Mouse (Mus musculus) ES-Bruce4 (cell line): Measurements from ENCODE around the gene Nfe2l3. TPM values are rescaled to one million over a fixed set of nuclear protein-coding genes. Genes with fewer than 3 reads are reported as not detected.

Source experiments
- H3K27ac ChIP-seq: 2 replicates; pipeline ENCODE4 v1.5.1; 2012; ENCODE audit warnings: low read length, inconsistent platforms; ENCODE audit not compliant: insufficient read depth
- H3K27me3 ChIP-seq: 2 replicates; pipeline ENCODE4 v1.6.1; 2012; ENCODE audit warnings: mild to moderate bottlenecking, low read length, inconsistent platforms; ENCODE audit not compliant: control insufficient read depth, poor library complexity, insufficient read depth, severe bottlenecking
- H3K36me3 ChIP-seq: 2 replicates; pipeline ENCODE4 v1.6.1; 2012; ENCODE audit warnings: inconsistent platforms, mild to moderate bottlenecking, low read length, moderate library complexity; ENCODE audit not compliant: control insufficient read depth, poor library complexity, insufficient read depth, severe bottlenecking
- H3K4me1 ChIP-seq: one replicate; pipeline ENCODE4 v1.8.1; 2011; ENCODE audit warnings: low read length; ENCODE audit not compliant: control insufficient read depth, insufficient read depth
- H3K4me3 ChIP-seq: 2 replicates; pipeline ENCODE4 v1.5.1; 2011; ENCODE audit warnings: low read depth, mild to moderate bottlenecking, low read length
- H3K9ac ChIP-seq: 2 replicates; pipeline ENCODE4 v1.6.1; 2012; ENCODE audit warnings: low read depth, mild to moderate bottlenecking, inconsistent platforms; ENCODE audit not compliant: poor library complexity, severe bottlenecking
- H3K9me3 ChIP-seq: replicated peaks from 2 replicates; pipeline ENCODE4 v1.6.1; 2012; ENCODE audit warnings: mild to moderate bottlenecking, low read length, inconsistent platforms; ENCODE audit not compliant: control insufficient read depth, poor library complexity, insufficient read depth, severe bottlenecking
- CTCF ChIP-seq: IDR thresholded peaks from one replicate; pipeline ENCODE4 v1.8.1; 2011; ENCODE audit warnings: low read depth, low read length
- EP300 ChIP-seq: IDR thresholded peaks from 2 replicates; pipeline ENCODE4 v1.6.1; 2011; ENCODE audit warnings: low read depth, low read length; ENCODE audit not compliant: insufficient read depth
- POLR2A ChIP-seq: IDR thresholded peaks from one replicate; pipeline ENCODE4 v1.8.1; 2011; ENCODE audit warnings: low read length; ENCODE audit not compliant: insufficient read depth
- polyA plus RNA-seq: library from polyadenylated mRNA; stranded (reverse); fragments of >200 nt; gene quantifications from 2 replicates; pipeline ENCODE4 v1.2.4, GENCODE M21; 2011; ENCODE audit warnings: low read depth; ENCODE audit not compliant: missing spikeins, insufficient read depth, insufficient read length

Nfe2l3 gene
- polyA plus RNA-seq, 1 experiment, result 5.4 TPM

- Histone ChIP-seq H3K27me3 (no peaks in the 10 kb centered on the region), H3K4me3 (peak within 1 kb of the TSS; percentile 98), H3K9ac (peak within 1 kb of the TSS; percentile 100), H3K9me3 (no peaks in the 10 kb centered on the region), H3K27ac (peak within 1 kb of the TSS; percentile 96), H3K4me1 (peaks cover 1% of the 10 kb centered on the region), H3K36me3 (peaks cover 66% of the 10 kb centered on the region)
- TF ChIP-seq CTCF (no peak), POLR2A (peak; percentile 73), EP300 (peak; percentile 66; the same call in 1 of the 2 replicates)
Observed at GRCm38 (mm10) chr6:51469715-51470310, 37.3 kb downstream of the Nfe2l3 start, which contains the start of gene Hnrnpa2b1. TSS of gene Hnrnpa2b1 (minus strand) at chr6:51469894.

GRCm38 (mm10) chr6:51470311-51471178 lies 38.1 kb downstream of the Nfe2l3 start, which contains the start of gene Cbx3:
TSS of gene Cbx3 (plus strand) at chr6:51470360.
- H3K36me3 ChIP-seq, result peaks cover 65% of the 10 kb centered on the region
- peak within 1 kb of the TSS; percentile 100 for H3K9ac ChIP-seq
- H3K27me3 ChIP-seq, result no peaks in the 10 kb centered on the region
- H3K9me3 ChIP-seq, result no peaks in the 10 kb centered on the region
- peak within 1 kb of the TSS; percentile 96 for H3K27ac ChIP-seq
- H3K4me1 ChIP-seq, result peaks cover 1% of the 10 kb centered on the region
- TF ChIP-seq POLR2A (no peak), CTCF (no peak), EP300 (no peak)
- peak within 1 kb of the TSS; percentile 98 for H3K4me3 ChIP-seq

GRCm38 (mm10) chr6:51471179-51471505 lies 38.7 kb downstream of the Nfe2l3 start:
- TF ChIP-seq EP300 (no peak), CTCF (no peak), POLR2A (no peak)
- Histone ChIP-seq H3K36me3 (peaks cover 64% of the 10 kb centered on the region), H3K9me3 (no peaks in the 10 kb centered on the region), H3K4me3 (peak overlapping the region; percentile 98), H3K27ac (peak overlapping the region; percentile 78), H3K9ac (peak overlapping the region; percentile 100), H3K4me1 (peaks cover 1% of the 10 kb centered on the region), H3K27me3 (no peaks in the 10 kb centered on the region)

- H3K4me3 ChIP-seq, result peak overlapping the region; percentile 65
- no peak overlapping the region; the same call in 1 of the 2 replicates for H3K27ac ChIP-seq
- TF ChIP-seq EP300, result no peak
- no peak for TF ChIP-seq CTCF
- TF ChIP-seq POLR2A, result no peak
- peaks cover 63% of the 10 kb centered on the region for H3K36me3 ChIP-seq
- peak overlapping the region; percentile 100 for H3K9ac ChIP-seq
- H3K27me3 ChIP-seq, result no peaks in the 10 kb centered on the region
- H3K9me3 ChIP-seq, result no peaks in the 10 kb centered on the region
- peaks cover 1% of the 10 kb centered on the region for H3K4me1 ChIP-seq
Observed at GRCm38 (mm10) chr6:51471782-51472181, 39.3 kb downstream of the Nfe2l3 start.

GRCm38 (mm10) chr6:51472213-51472612 lies 39.7 kb downstream of the Nfe2l3 start:
- Histone ChIP-seq H3K4me3 (no peak overlapping the region), H3K4me1 (peaks cover 1% of the 10 kb centered on the region), H3K9me3 (no peaks in the 10 kb centered on the region), H3K27ac (no peak overlapping the region), H3K9ac (peak overlapping the region; percentile 100), H3K27me3 (no peaks in the 10 kb centered on the region), H3K36me3 (peaks cover 63% of the 10 kb centered on the region)
- TF ChIP-seq EP300 (no peak), CTCF (no peak), POLR2A (no peak)

- H3K36me3 ChIP-seq, result peaks cover 74% of the 10 kb centered on the region
- H3K9ac ChIP-seq, result no peak overlapping the region
- H3K27me3 ChIP-seq, result no peaks in the 10 kb centered on the region
- H3K4me1 ChIP-seq, result peaks cover 1% of the 10 kb centered on the region
- no peak overlapping the region for H3K4me3 ChIP-seq
- no peak for TF ChIP-seq EP300
- TF ChIP-seq POLR2A, result no peak
- TF ChIP-seq CTCF, result no peak
- H3K27ac ChIP-seq, result no peak overlapping the region
- H3K9me3 ChIP-seq, result no peaks in the 10 kb centered on the region
Observed at GRCm38 (mm10) chr6:51479136-51479731, 46.8 kb downstream of the Nfe2l3 start.
